Mouse (Mus musculus): ENCODE results near the gene Foxn1.

Foxn1 gene

GRCm38 (mm10) chr11:78358330-78359007 is 27.9 kb downstream of the Foxn1 start:
- DNase-seq (ENCODE audit: extremely low spot score): peak; percentile 28

GRCm38 (mm10) chr11:78355471-78356238 is 30.7 kb downstream of the Foxn1 start:
- DNase-seq (ENCODE audit: extremely low spot score): peak; percentile 69

GRCm38 (mm10) chr11:78354905-78355304 is 31.5 kb downstream of the Foxn1 start:
- DNase-seq (ENCODE audit: extremely low spot score): no peak

- no peak for DNase-seq (ENCODE audit: extremely low spot score)
These were observed 33.3 kb downstream of the Foxn1 start for GRCm38 (mm10) chr11:78353081-78353480.

- DNase-seq (ENCODE audit: extremely low spot score): no peak
These were observed 36.7 kb downstream of the Foxn1 start for GRCm38 (mm10) chr11:78349441-78350358.

- peak; percentile 24 for DNase-seq (ENCODE audit: extremely low spot score)
These were observed 37.9 kb downstream of the Foxn1 start for GRCm38 (mm10) chr11:78348474-78348873.

- no peak for DNase-seq (ENCODE audit: extremely low spot score)
These were observed 38.5 kb downstream of the Foxn1 start for GRCm38 (mm10) chr11:78347908-78348307.

GRCm38 (mm10) chr11:78347070-78347754 is 39.1 kb downstream of the Foxn1 start:
- peak; percentile 62 for DNase-seq (ENCODE audit: extremely low spot score)

GRCm38 (mm10) chr11:78346326-78347069 is 39.9 kb downstream of the Foxn1 start:
- DNase-seq (ENCODE audit: extremely low spot score): no peak

GRCm38 (mm10) chr11:78345801-78346200 is 40.6 kb downstream of the Foxn1 start:
- DNase-seq (ENCODE audit: extremely low spot score): no peak

- no peak for DNase-seq (ENCODE audit: extremely low spot score)
These were observed 41.3 kb downstream of the Foxn1 start for GRCm38 (mm10) chr11:78344890-78345715.

GRCm38 (mm10) chr11:78344328-78344889 is 41.9 kb downstream of the Foxn1 start:
- no peak for DNase-seq (ENCODE audit: extremely low spot score)

- peak; percentile 83 for DNase-seq (ENCODE audit: extremely low spot score)
These were observed 42.7 kb downstream of the Foxn1 start, which contains the start of gene Unc119 for GRCm38 (mm10) chr11:78343381-78344327. Unc119 (plus strand) TSS chr11:78343482.

- no peak for DNase-seq (ENCODE audit: extremely low spot score)
These were observed 44.7 kb downstream of the Foxn1 start for GRCm38 (mm10) chr11:78341702-78342101.

- no peak for DNase-seq (ENCODE audit: extremely low spot score)
These were observed 49.3 kb downstream of the Foxn1 start for GRCm38 (mm10) chr11:78337040-78337439.

GRCm38 (mm10) chr11:78333992-78334391 is 52.4 kb downstream of the Foxn1 start:
- no peak for DNase-seq (ENCODE audit: extremely low spot score)

- DNase-seq (ENCODE audit: extremely low spot score): no peak
These were observed 53.7 kb downstream of the Foxn1 start for GRCm38 (mm10) chr11:78332676-78333075.

GRCm38 (mm10) chr11:78328512-78329056 is 57.8 kb downstream of the Foxn1 start:
- DNase-seq (ENCODE audit: extremely low spot score): no peak

Data from embryo, embryonic 9.5 days (tissue).